Mouse (Mus musculus) hindbrain, embryonic 15.5 days (tissue): ENCODE results near the gene Pdzd2. TPM values are rescaled to one million over a fixed set of nuclear protein-coding genes. Genes with fewer than 3 reads are reported as not detected.
A peak's percentile ranks its signal among the peaks of the same experiment; 100 is the strongest.

ENCODE experiments used
- ATAC-seq: fragments of 200-750 bp; cut with Nextera tagmentation; 2 replicates; pipeline ENCODE4 v1.8.0; 2017; ENCODE audit warnings: low read depth, moderate number of reproducible peaks, moderate TSS enrichment; ENCODE audit not compliant: low FRiP score
- H3K27ac ChIP-seq: fragments of 300-500 bp; sonication (generic); replicated peaks from 2 replicates; pipeline ENCODE4 v1.5.1; 2015; ENCODE audit warnings: mild to moderate bottlenecking, inconsistent platforms
- H3K27me3 ChIP-seq: fragments of 300-500 bp; sonication (generic); 2 replicates; pipeline ENCODE4 v1.6.1; 2015; ENCODE audit warnings: control low read depth, inconsistent platforms
- H3K36me3 ChIP-seq: fragments of 300-500 bp; sonication (generic); 2 replicates; pipeline ENCODE4 v1.6.1; 2015; ENCODE audit warnings: control low read depth, inconsistent platforms
- H3K4me1 ChIP-seq: fragments of 300-500 bp; sonication (generic); replicated peaks from 2 replicates; pipeline ENCODE4 v1.6.1; 2015; ENCODE audit warnings: control low read depth, inconsistent platforms
- H3K4me2 ChIP-seq: fragments of 300-500 bp; sonication (generic); 2 replicates; pipeline ENCODE4 v1.6.1; 2015; ENCODE audit warnings: moderate library complexity, mild to moderate bottlenecking, inconsistent platforms
- H3K4me3 ChIP-seq: fragments of 300-500 bp; sonication (generic); 2 replicates; pipeline ENCODE4 v1.5.1; 2015; ENCODE audit warnings: mild to moderate bottlenecking, inconsistent platforms
- H3K9ac ChIP-seq: fragments of 300-500 bp; sonication (generic); 2 replicates; pipeline ENCODE4 v1.6.1; 2015; ENCODE audit warnings: inconsistent platforms
- H3K9me3 ChIP-seq: fragments of 300-500 bp; sonication (generic); 2 replicates; pipeline ENCODE4 v1.6.1; 2016; ENCODE audit warnings: control low read depth, inconsistent platforms
- WGBS: fragments of 180-500 bp; shearing (Covaris S2); methylation state at CpG from one replicate; pipeline ENCODE4 v1.1.7; 2015; 5-methylcytosine and 5-hydroxymethylcytosine counted together
- polyA plus RNA-seq: library from polyadenylated mRNA; unstranded; fragments of >200 nt; fragmentation: Nextera tagmentation; extraction: Ambion mirVana; gene quantifications from 2 replicates; pipeline ENCODE4 v1.2.1, GENCODE M21; 2015

The Pdzd2 gene
- polyA plus RNA-seq, 1 experiment from 2014 or later, result 16.9 TPM

- H3K4me2 ChIP-seq, result no peak overlapping the region
- WGBS, result 45% methylated on average over 5 of the region's 5 CpGs
- no peaks in the 10 kb centered on the region for H3K4me1 ChIP-seq
- no peaks in the 10 kb centered on the region for H3K36me3 ChIP-seq
- no peaks in the 10 kb centered on the region for H3K27me3 ChIP-seq
- H3K9ac ChIP-seq, result no peak overlapping the region
- no peak for ATAC-seq
- no peak overlapping the region for H3K27ac ChIP-seq
- no peak overlapping the region for H3K4me3 ChIP-seq
- no peaks in the 10 kb centered on the region for H3K9me3 ChIP-seq
These were observed 18.7 kb upstream of the Pdzd2 start for GRCm38 (mm10) chr15:12758461-12758860.

GRCm38 (mm10) chr15:12757757-12758156 is 18.0 kb upstream of the Pdzd2 start:
- no peak for ATAC-seq
- Histone ChIP-seq H3K36me3 (no peaks in the 10 kb centered on the region), H3K4me2 (no peak overlapping the region), H3K4me1 (no peaks in the 10 kb centered on the region), H3K9ac (no peak overlapping the region), H3K9me3 (no peaks in the 10 kb centered on the region), H3K4me3 (no peak overlapping the region), H3K27me3 (no peaks in the 10 kb centered on the region), H3K27ac (no peak overlapping the region)
- WGBS, result 98% methylated on average over 1 of the region's 1 CpGs

- no peak overlapping the region for H3K4me2 ChIP-seq
- ATAC-seq, result no peak
- no peak overlapping the region for H3K4me3 ChIP-seq
- H3K4me1 ChIP-seq, result no peaks in the 10 kb centered on the region
- H3K36me3 ChIP-seq, result no peaks in the 10 kb centered on the region
- no peaks in the 10 kb centered on the region for H3K9me3 ChIP-seq
- WGBS, result 66% methylated on average over 4 of the region's 4 CpGs
- H3K27ac ChIP-seq, result no peak overlapping the region
- no peaks in the 10 kb centered on the region for H3K27me3 ChIP-seq
- no peak overlapping the region for H3K9ac ChIP-seq
These were observed 13.5 kb upstream of the Pdzd2 start for GRCm38 (mm10) chr15:12753201-12753600.

GRCm38 (mm10) chr15:12750963-12751362 is 11.2 kb upstream of the Pdzd2 start:
- WGBS, result 92% methylated on average over 8 of the region's 8 CpGs
- ATAC-seq, result no peak
- no peaks in the 10 kb centered on the region for H3K4me1 ChIP-seq
- no peak overlapping the region for H3K4me2 ChIP-seq
- H3K36me3 ChIP-seq, result no peaks in the 10 kb centered on the region
- H3K27ac ChIP-seq, result no peak overlapping the region
- H3K9me3 ChIP-seq, result no peaks in the 10 kb centered on the region
- H3K4me3 ChIP-seq, result no peak overlapping the region
- no peak overlapping the region for H3K9ac ChIP-seq
- no peaks in the 10 kb centered on the region for H3K27me3 ChIP-seq

GRCm38 (mm10) chr15:12749549-12750301 is 10.0 kb upstream of the Pdzd2 start:
- no peak overlapping the region for H3K27ac ChIP-seq
- no peak for ATAC-seq
- H3K9ac ChIP-seq, result no peak overlapping the region
- H3K36me3 ChIP-seq, result no peaks in the 10 kb centered on the region
- H3K4me3 ChIP-seq, result no peak overlapping the region
- H3K27me3 ChIP-seq, result no peaks in the 10 kb centered on the region
- H3K4me1 ChIP-seq, result no peaks in the 10 kb centered on the region
- H3K4me2 ChIP-seq, result no peak overlapping the region
- no peaks in the 10 kb centered on the region for H3K9me3 ChIP-seq
- WGBS, result 85% methylated on average over 11 of the region's 11 CpGs

GRCm38 (mm10) chr15:12742117-12742906 is 2.6 kb upstream of the Pdzd2 start:
- Histone ChIP-seq H3K4me2 (no peak overlapping the region), H3K27me3 (no peaks in the 10 kb centered on the region), H3K9ac (no peak overlapping the region), H3K4me3 (no peak overlapping the region), H3K4me1 (peaks cover 18% of the 10 kb centered on the region), H3K27ac (no peak overlapping the region), H3K36me3 (no peaks in the 10 kb centered on the region), H3K9me3 (no peaks in the 10 kb centered on the region)
- no peak for ATAC-seq
- WGBS, result 90% methylated on average over 6 of the region's 6 CpGs

- no peaks in the 10 kb centered on the region for H3K27me3 ChIP-seq
- whole genome bisulfite sequencing, result 43% methylated on average over 10 of the region's 10 CpGs
- no peak for ATAC-seq
- H3K4me2 ChIP-seq, result peak overlapping the region; percentile 76
- H3K4me3 ChIP-seq, result peak overlapping the region; percentile 81
- peak overlapping the region; percentile 71; the same call in 1 of the 2 replicates for H3K9ac ChIP-seq
- H3K27ac ChIP-seq, result peak overlapping the region; percentile 88; the same call in 1 of the 2 replicates
- peaks cover 18% of the 10 kb centered on the region for H3K4me1 ChIP-seq
- no peaks in the 10 kb centered on the region for H3K36me3 ChIP-seq
- no peaks in the 10 kb centered on the region for H3K9me3 ChIP-seq
These were observed 1.2 kb downstream of the Pdzd2 start for GRCm38 (mm10) chr15:12738301-12739093.

- 61% methylated on average over 2 of the region's 2 CpGs for WGBS
- Histone ChIP-seq H3K36me3 (no peaks in the 10 kb centered on the region), H3K4me1 (peaks cover 10% of the 10 kb centered on the region), H3K4me3 (no peak overlapping the region), H3K27ac (no peak overlapping the region), H3K9me3 (no peaks in the 10 kb centered on the region), H3K4me2 (no peak overlapping the region), H3K9ac (no peak overlapping the region), H3K27me3 (no peaks in the 10 kb centered on the region)
- ATAC-seq, result no peak
These were observed 4.5 kb downstream of the Pdzd2 start for GRCm38 (mm10) chr15:12735208-12735607.

- Histone ChIP-seq H3K4me3 (no peak overlapping the region), H3K4me2 (no peak overlapping the region), H3K36me3 (no peaks in the 10 kb centered on the region), H3K4me1 (peaks cover 7% of the 10 kb centered on the region; the same call in 1 of the 2 replicates), H3K27me3 (no peaks in the 10 kb centered on the region), H3K9me3 (no peaks in the 10 kb centered on the region), H3K27ac (no peak overlapping the region), H3K9ac (no peak overlapping the region)
- ATAC-seq, result no peak
- 64% methylated on average over 4 of the region's 4 CpGs for WGBS
These were observed 5.5 kb downstream of the Pdzd2 start for GRCm38 (mm10) chr15:12734221-12734620.

- no peak overlapping the region for H3K4me2 ChIP-seq
- H3K27me3 ChIP-seq, result no peaks in the 10 kb centered on the region
- no peak overlapping the region for H3K27ac ChIP-seq
- H3K36me3 ChIP-seq, result no peaks in the 10 kb centered on the region
- no peaks in the 10 kb centered on the region for H3K9me3 ChIP-seq
- no peak overlapping the region for H3K4me3 ChIP-seq
- 77% methylated on average over 11 of the region's 11 CpGs for WGBS
- no peak for ATAC-seq
- H3K4me1 ChIP-seq, result no peaks in the 10 kb centered on the region
- H3K9ac ChIP-seq, result no peak overlapping the region
These were observed 7.1 kb downstream of the Pdzd2 start for GRCm38 (mm10) chr15:12732613-12733012.

GRCm38 (mm10) chr15:12728381-12728780 is 11.3 kb downstream of the Pdzd2 start:
- 90% methylated on average over 4 of the region's 4 CpGs for WGBS
- Histone ChIP-seq H3K4me2 (no peak overlapping the region), H3K9ac (no peak overlapping the region)

GRCm38 (mm10) chr15:12725256-12725655 is 14.5 kb downstream of the Pdzd2 start:
- Histone ChIP-seq H3K4me2 (no peak overlapping the region), H3K27ac (no peak overlapping the region), H3K9me3 (no peaks in the 10 kb centered on the region), H3K4me3 (no peak overlapping the region), H3K4me1 (no peaks in the 10 kb centered on the region), H3K27me3 (no peaks in the 10 kb centered on the region), H3K9ac (no peak overlapping the region), H3K36me3 (no peaks in the 10 kb centered on the region)
- ATAC-seq, result no peak
- WGBS, result 76% methylated on average over 5 of the region's 5 CpGs

More at GRCm38 (mm10) chr15:12728381-12728780, 11.3 kb downstream of the Pdzd2 start:
- ATAC-seq, result no peak
- no peak overlapping the region for H3K4me3 ChIP-seq
- H3K9me3 ChIP-seq, result no peaks in the 10 kb centered on the region
- no peak overlapping the region for H3K27ac ChIP-seq
- H3K27me3 ChIP-seq, result no peaks in the 10 kb centered on the region
- no peaks in the 10 kb centered on the region for H3K36me3 ChIP-seq
- H3K4me1 ChIP-seq, result no peaks in the 10 kb centered on the region
